Mouse (Mus musculus): ENCODE measurements at regions not wholly inside any gene's neighbourhood (a gene's known extent, or its start where the extent isn't known, plus 50 kb on each side); places are given as distances from the start of the nearest gene placed in this dataset.

- WGBS (ENCODE audit: insufficient replicate concordance): 64% methylated on average over 7 of the region's 7 CpGs
- no peak for TF ChIP-seq EP300 (IDR thresholded peaks at IDR 0.05; ENCODE audit: low read depth)
- no peak for TF ChIP-seq CTCF (IDR thresholded peaks at IDR 0.05; ENCODE audit: low read depth)
- DNase-seq (no peak), ATAC-seq (no peak)
- no peak overlapping the region for H3K4me3 ChIP-seq (ENCODE audit: low read depth, low read length)
- no peak overlapping the region for H3K27ac ChIP-seq (ENCODE audit: low read depth)
- H3K9ac ChIP-seq (replicated peaks): no peak overlapping the region
- H3K9me3 ChIP-seq (ENCODE audit: low read length): no peaks in the 10 kb centered on the region
- H3K36me3 ChIP-seq (replicated peaks; ENCODE audit: insufficient read depth, low read length): no peaks in the 10 kb centered on the region
- no peaks in the 10 kb centered on the region for H3K27me3 ChIP-seq (ENCODE audit: insufficient read depth, low read length)
- no peaks in the 10 kb centered on the region for H3K4me1 ChIP-seq (ENCODE audit: insufficient read depth)
- H3K4me2 ChIP-seq (ENCODE audit: low read depth, low read length): no peak overlapping the region
Observed at GRCm38 (mm10) chrX:42332906-42333305, 156.6 kb upstream of the Tex13c2 start.

DNA sequence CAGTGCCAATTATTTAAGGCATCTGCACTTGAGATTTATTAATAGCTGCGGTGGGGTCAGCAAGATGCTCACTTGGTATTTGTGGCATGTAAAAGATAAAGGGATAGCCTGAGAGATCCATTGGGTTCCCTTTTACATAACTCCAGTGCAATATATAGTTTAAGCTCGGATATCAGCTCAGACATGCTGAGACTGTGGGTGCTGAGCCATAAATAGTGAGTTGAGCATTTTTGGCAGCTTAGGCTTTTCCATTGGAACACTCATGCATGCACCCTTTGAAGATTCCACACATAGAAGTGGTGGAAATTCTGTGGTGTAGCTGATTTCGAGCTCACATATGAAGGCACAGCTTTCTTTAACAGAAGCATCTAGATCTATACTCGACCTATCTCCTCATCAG lies 155.9 kb upstream of the Tex13c2 start:
- no peaks in the 10 kb centered on the region for H3K36me3 ChIP-seq (replicated peaks; ENCODE audit: insufficient read depth, low read length)
- no peak overlapping the region for H3K27ac ChIP-seq (ENCODE audit: low read depth)
- H3K4me2 ChIP-seq (ENCODE audit: low read depth, low read length): no peak overlapping the region
- WGBS (ENCODE audit: insufficient replicate concordance): 59% methylated on average over 4 of the region's 4 CpGs
- DNase-seq: no peak
- H3K27me3 ChIP-seq (ENCODE audit: insufficient read depth, low read length): no peaks in the 10 kb centered on the region
- TF ChIP-seq CTCF (IDR thresholded peaks at IDR 0.05; ENCODE audit: low read depth) (no peak), EP300 (IDR thresholded peaks at IDR 0.05; ENCODE audit: low read depth) (no peak)
- no peaks in the 10 kb centered on the region for H3K4me1 ChIP-seq (ENCODE audit: insufficient read depth)
- no peaks in the 10 kb centered on the region for H3K9me3 ChIP-seq (ENCODE audit: low read length)
- no peak overlapping the region for H3K9ac ChIP-seq (replicated peaks)
- H3K4me3 ChIP-seq (ENCODE audit: low read depth, low read length): no peak overlapping the region
- no peak for ATAC-seq

GRCm38 (mm10) chrX:42334794-42335193 lies 154.7 kb upstream of the Tex13c2 start:
- Histone ChIP-seq H3K4me2 (ENCODE audit: low read depth, low read length) (no peak overlapping the region), H3K9ac (replicated peaks) (no peak overlapping the region), H3K4me1 (ENCODE audit: insufficient read depth) (no peaks in the 10 kb centered on the region), H3K4me3 (ENCODE audit: low read depth, low read length) (no peak overlapping the region), H3K27me3 (ENCODE audit: insufficient read depth, low read length) (no peaks in the 10 kb centered on the region), H3K9me3 (ENCODE audit: low read length) (no peaks in the 10 kb centered on the region), H3K36me3 (replicated peaks; ENCODE audit: insufficient read depth, low read length) (no peaks in the 10 kb centered on the region), H3K27ac (ENCODE audit: low read depth) (no peak overlapping the region)
- TF ChIP-seq CTCF (IDR thresholded peaks at IDR 0.05; ENCODE audit: low read depth): peak; percentile 19; the same call in 1 of the 2 replicates
- TF ChIP-seq EP300 (IDR thresholded peaks at IDR 0.05; ENCODE audit: low read depth): no peak
- ATAC-seq: no peak
- WGBS (ENCODE audit: insufficient replicate concordance): 77% methylated on average over 2 of the region's 2 CpGs
- DNase-seq: no peak

GRCm38 (mm10) chrX:42336772-42337171 lies 152.7 kb upstream of the Tex13c2 start:
- H3K9me3 ChIP-seq (ENCODE audit: low read length): no peaks in the 10 kb centered on the region
- no peaks in the 10 kb centered on the region for H3K36me3 ChIP-seq (replicated peaks; ENCODE audit: insufficient read depth, low read length)
- 73% methylated on average over 3 of the region's 3 CpGs for WGBS (ENCODE audit: insufficient replicate concordance)
- H3K27me3 ChIP-seq (ENCODE audit: insufficient read depth, low read length): no peaks in the 10 kb centered on the region
- no peak overlapping the region for H3K4me3 ChIP-seq (ENCODE audit: low read depth, low read length)
- no peak overlapping the region for H3K9ac ChIP-seq (replicated peaks)
- DNase-seq: no peak
- TF ChIP-seq EP300 (IDR thresholded peaks at IDR 0.05; ENCODE audit: low read depth): no peak
- TF ChIP-seq CTCF (IDR thresholded peaks at IDR 0.05; ENCODE audit: low read depth): no peak
- no peak for ATAC-seq
- H3K4me2 ChIP-seq (ENCODE audit: low read depth, low read length): no peak overlapping the region
- no peak overlapping the region for H3K27ac ChIP-seq (ENCODE audit: low read depth)
- no peaks in the 10 kb centered on the region for H3K4me1 ChIP-seq (ENCODE audit: insufficient read depth)

DNA sequence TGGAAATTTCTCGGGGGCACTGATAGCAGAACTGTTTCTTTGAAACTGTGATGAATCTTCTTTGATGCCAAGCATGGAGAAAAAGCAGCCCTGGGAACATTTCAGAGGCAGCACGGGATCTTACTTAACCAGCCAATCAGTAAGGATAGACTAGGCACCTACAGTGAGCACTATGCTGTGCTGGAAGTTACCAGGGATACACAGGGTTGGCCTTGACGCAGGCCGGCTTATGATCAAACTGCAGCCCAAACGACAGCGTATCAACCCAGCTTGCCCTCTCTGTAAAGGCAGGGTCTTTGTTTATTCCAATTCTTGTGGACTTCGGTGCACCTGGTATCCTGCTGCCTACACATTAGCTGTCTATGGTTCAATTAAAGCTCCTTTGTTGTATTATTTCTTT lies 147.1 kb upstream of the Tex13c2 start:
- DNase-seq (no peak), ATAC-seq (no peak)
- Histone ChIP-seq H3K4me1 (ENCODE audit: insufficient read depth) (peaks cover 3% of the 10 kb centered on the region), H3K27me3 (ENCODE audit: insufficient read depth, low read length) (no peaks in the 10 kb centered on the region), H3K4me3 (ENCODE audit: low read depth, low read length) (no peak overlapping the region), H3K9ac (replicated peaks) (no peak overlapping the region), H3K4me2 (ENCODE audit: low read depth, low read length) (no peak overlapping the region), H3K9me3 (ENCODE audit: low read length) (no peaks in the 10 kb centered on the region), H3K36me3 (replicated peaks; ENCODE audit: insufficient read depth, low read length) (no peaks in the 10 kb centered on the region), H3K27ac (ENCODE audit: low read depth) (no peak overlapping the region)
- TF ChIP-seq EP300 (IDR thresholded peaks at IDR 0.05; ENCODE audit: low read depth) (no peak), CTCF (IDR thresholded peaks at IDR 0.05; ENCODE audit: low read depth) (no peak)
- 53% methylated on average over 7 of the region's 7 CpGs for WGBS (ENCODE audit: insufficient replicate concordance)

DNA sequence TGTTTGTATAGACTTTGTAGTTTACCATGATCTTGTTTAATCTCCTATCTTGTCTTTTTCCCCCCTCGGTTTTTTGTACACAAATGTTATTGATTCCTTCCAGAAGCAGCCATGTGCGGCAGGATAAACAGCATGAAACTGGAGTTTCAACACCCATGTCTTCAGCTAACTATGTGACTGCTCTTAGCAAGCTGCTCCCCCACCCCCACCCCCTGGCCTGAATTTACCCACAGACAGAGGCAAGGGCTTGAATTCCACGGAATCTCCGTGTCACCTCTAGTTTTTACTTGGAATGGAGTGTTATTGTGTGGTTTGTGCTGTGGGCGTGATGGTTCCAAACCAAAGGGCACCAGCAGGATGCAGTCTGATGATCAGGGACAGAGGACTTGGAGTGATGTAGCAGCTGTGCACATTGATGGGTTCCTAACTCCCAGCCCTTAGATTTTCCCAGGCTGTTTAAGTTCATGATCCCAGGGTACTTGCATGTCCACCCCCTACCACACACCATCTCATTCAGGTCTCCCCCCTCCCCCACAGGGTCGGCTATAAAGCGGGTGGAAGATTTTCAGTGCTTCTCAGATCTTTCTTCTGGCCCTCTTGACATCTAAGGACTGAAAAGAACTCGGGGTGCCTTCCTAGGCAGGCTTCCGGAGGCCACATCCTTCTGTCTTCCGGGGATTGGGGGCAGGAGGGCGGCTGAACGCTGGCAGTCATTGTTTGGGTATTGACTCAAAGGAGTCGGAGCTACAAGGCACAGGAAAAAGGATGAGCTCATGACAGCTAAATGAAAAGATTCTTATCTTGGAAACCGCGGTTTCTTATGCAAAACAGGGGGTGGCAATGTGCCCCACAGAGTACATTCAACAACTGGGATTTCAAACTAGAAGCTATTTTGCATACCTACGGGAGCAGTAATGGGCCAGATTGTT lies 146.3 kb upstream of the Tex13c2 start:
- H3K27me3 ChIP-seq (ENCODE audit: insufficient read depth, low read length): no peaks in the 10 kb centered on the region
- H3K4me1 ChIP-seq (ENCODE audit: insufficient read depth): peaks cover 3% of the 10 kb centered on the region
- no peak for TF ChIP-seq CTCF (IDR thresholded peaks at IDR 0.05; ENCODE audit: low read depth)
- no peak for TF ChIP-seq EP300 (IDR thresholded peaks at IDR 0.05; ENCODE audit: low read depth)
- H3K27ac ChIP-seq (ENCODE audit: low read depth): no peak overlapping the region
- H3K36me3 ChIP-seq (replicated peaks; ENCODE audit: insufficient read depth, low read length): no peaks in the 10 kb centered on the region
- H3K9me3 ChIP-seq (ENCODE audit: low read length): no peaks in the 10 kb centered on the region
- DNase-seq (no peak), ATAC-seq (0 out of 2 replicates have a peak, but pooled peaks have one; percentile 27)
- peak overlapping the region; percentile 48 for H3K4me2 ChIP-seq (ENCODE audit: low read depth, low read length)
- WGBS (ENCODE audit: insufficient replicate concordance): 15% methylated on average over 16 of the region's 16 CpGs
- no peak overlapping the region for H3K9ac ChIP-seq (replicated peaks)
- no peak overlapping the region for H3K4me3 ChIP-seq (ENCODE audit: low read depth, low read length)
